8 mouse cellular contexts compared by ENCODE assay signal in genomic region chr6:5384178-5384490, GRCm38 (mm10). TPM values are rescaled to one million over a fixed set of nuclear protein-coding genes. Genes with fewer than 3 reads are reported as not detected.
DNase-seq lines count a peak whose midpoint lies in the region; ATAC-seq and TF ChIP-seq lines count a peak whose summit lies in the region.

No protein-coding gene starts in this region.

- H3K36me3 ChIP-seq in embryonic facial prominence, embryonic 15.5 days, result no peaks in the 10 kb centered on the region
- no peaks in the 10 kb centered on the region for H3K36me3 ChIP-seq in heart, embryonic 14.5 days (ENCODE audit: control insufficient read depth, insufficient read depth, low read length)
- no peaks in the 10 kb centered on the region for H3K36me3 ChIP-seq in liver, embryonic 13.5 days

- ATAC-seq in CD4-positive, CD25-positive, alpha-beta regulatory T cell, adult 4 months, result peak; percentile 60
- ATAC-seq in embryonic facial prominence, embryonic 15.5 days (ENCODE audit: insufficient number of reproducible peaks, low FRiP score, low TSS enrichment, low read depth), result no peak
- ATAC-seq in heart, embryonic 14.5 days (ENCODE audit: insufficient number of reproducible peaks, insufficient read depth, low FRiP score, low read depth), result no peak
- no peak for ATAC-seq in liver, embryonic 13.5 days (ENCODE audit: low read depth)

- TF ChIP-seq POLR2A in bone marrow, adult 2 months (IDR thresholded peaks at IDR 0.05; ENCODE audit: borderline replicate concordance, control insufficient read depth, low read depth, low read length), result no peak

- no peaks in the 10 kb centered on the region for H3K27me3 ChIP-seq in embryonic facial prominence, embryonic 15.5 days
- H3K27me3 ChIP-seq in heart, embryonic 14.5 days (ENCODE audit: control insufficient read depth, insufficient read depth, low read length), result no peaks in the 10 kb centered on the region
- H3K27me3 ChIP-seq in liver, embryonic 13.5 days, result peaks cover 13% of the 10 kb centered on the region

- TF ChIP-seq CTCF in bone marrow, adult 2 months (IDR thresholded peaks at IDR 0.05; ENCODE audit: control insufficient read depth, insufficient read depth, low read length), result peak; percentile 48

- H3K4me2 ChIP-seq in embryonic facial prominence, embryonic 15.5 days (replicated peaks), result peak overlapping the region; percentile 53
- H3K4me2 ChIP-seq in heart, embryonic 14.5 days (ENCODE audit: low read length), result peak overlapping the region; percentile 86
- peak overlapping the region; percentile 67 for H3K4me2 ChIP-seq in liver, embryonic 13.5 days

- H3K4me1 ChIP-seq in bone marrow, adult 2 months (ENCODE audit: control insufficient read depth, insufficient read depth, low read length), result no peaks in the 10 kb centered on the region
- H3K4me1 ChIP-seq in embryonic facial prominence, embryonic 15.5 days, result peaks cover 38% of the 10 kb centered on the region
- H3K4me1 ChIP-seq in heart, embryonic 14.5 days (ENCODE audit: control insufficient read depth in 2 of 2, insufficient read depth in 2 of 2, low read length in 2 of 2), result peaks cover 4 to 11% of the 10 kb centered on the region in 2 experiments
- peaks cover 47% of the 10 kb centered on the region for H3K4me1 ChIP-seq in liver, embryonic 13.5 days (replicated peaks)

- H3K9me3 ChIP-seq in embryonic facial prominence, embryonic 15.5 days (replicated peaks), result no peaks in the 10 kb centered on the region
- no peaks in the 10 kb centered on the region for H3K9me3 ChIP-seq in heart, embryonic 14.5 days (ENCODE audit: control insufficient read depth, low read length)
- H3K9me3 ChIP-seq in liver, embryonic 13.5 days (replicated peaks), result no peaks in the 10 kb centered on the region

- H3K27ac ChIP-seq in bone marrow, adult 2 months (ENCODE audit: control insufficient read depth, insufficient read depth, low read depth, low read length, poor library complexity), result no peak overlapping the region
- 0 out of 2 replicates have a peak overlapping the region, but pooled peaks have one; percentile 9 for H3K27ac ChIP-seq in embryonic facial prominence, embryonic 15.5 days (replicated peaks)
- H3K27ac ChIP-seq in heart, embryonic 14.5 days (replicated peaks in 1 of 2; ENCODE audit: control insufficient read depth in 1 of 2, insufficient read depth in 1 of 2, low read depth in 2 of 2, low read length in 2 of 2), result no peak overlapping the region
- no peak overlapping the region for H3K27ac ChIP-seq in liver, embryonic 13.5 days

- WGBS in bone marrow, adult 2 months, result 1% methylated on average over 11 of the region's 11 CpGs
- WGBS in embryonic facial prominence, embryonic 15.5 days, result under 1% methylated on average over 11 of the region's 11 CpGs
- WGBS in heart, embryonic 14.5 days, result 1% methylated on average over 11 of the region's 11 CpGs
- 2% methylated on average over 11 of the region's 11 CpGs for WGBS in liver, embryonic 13.5 days (ENCODE audit: insufficient replicate concordance)

- no peak overlapping the region for H3K9ac ChIP-seq in embryonic facial prominence, embryonic 15.5 days
- H3K9ac ChIP-seq in heart, embryonic 14.5 days (ENCODE audit: low read length), result peak overlapping the region; percentile 25
- H3K9ac ChIP-seq in liver, embryonic 13.5 days, result no peak overlapping the region

- no peak overlapping the region for H3K4me3 ChIP-seq in bone marrow, adult 2 months (replicated peaks; ENCODE audit: control insufficient read depth, low read depth, low read length)
- peak overlapping the region; percentile 39 for H3K4me3 ChIP-seq in embryonic facial prominence, embryonic 15.5 days (replicated peaks)
- peak overlapping the region; percentile 34 to 45 for H3K4me3 ChIP-seq in heart, embryonic 14.5 days (ENCODE audit: control insufficient read depth in 1 of 2, insufficient read depth in 1 of 2, low read depth in 1 of 2, low read length in 2 of 2)
- H3K4me3 ChIP-seq in liver, embryonic 13.5 days (replicated peaks), result peak overlapping the region; percentile 45

- peak; percentile 79 for DNase-seq in kidney, postnatal 10 days
- DNase-seq in liver, embryonic 13.5 days, result peak; percentile 42
- peak; percentile 76 for DNase-seq in neural tube, embryonic 10.5 days (ENCODE audit: extremely low spot score, low spot score)
- DNase-seq in telencephalon, adult 2 months (ENCODE audit: low read depth, low spot score), result peak; percentile 47

RNA-seq across cellular contexts. Expression of gene Asb4, which starts 0.9 kb away (rescaled TPM):
- under 1 TPM in 1 of 2 experiments, not detected in 1; 0.40 TPM for polyA plus RNA-seq in CD4-positive, CD25-positive, alpha-beta regulatory T cell, adult 4 months (2017; shearing (Covaris generic))
- polyA plus RNA-seq in bone marrow, adult 2 months (2011; ENCODE audit: insufficient read depth, insufficient read length, low replicate concordance, missing spikeins), result 0.59 and 1.7 TPM in 2 replicates
- polyA plus RNA-seq in embryonic facial prominence, embryonic 15.5 days (2015; fragmentation: Nextera tagmentation; extraction: Ambion mirVana), result 16.6 and 19.5 TPM in 2 replicates
- polyA plus RNA-seq in heart, embryonic 14.5 days (2014; fragmentation: Nextera tagmentation; extraction: Ambion mirVana), result 33.8 and 36.8 TPM in 2 replicates
- polyA plus RNA-seq in liver, embryonic 13.5 days (2015; fragmentation: Nextera tagmentation; extraction: Ambion mirVana), result 12.3 and 15.4 TPM in 2 replicates
